Mouse (Mus musculus) adrenal gland, adult (tissue): ENCODE data around the gene Mfn1.

ENCODE experiments used
- DNase-seq, 2 experiments: peaks; one replicate each; pipeline ENCODE4 v3.0.0; 2022 to 2023; ENCODE audit warnings: low spot score in 1 of 2; ENCODE audit not compliant: inconsistent age in 2 of 2

Mfn1 gene

GRCm38 (mm10) chr3:32529303-32529898, at the start of gene Mfn1:
Gene Mfn1, plus strand, starts transcription at chr3:32529465.
- DNase-seq: peak; percentile 98 to 99

- no peak for DNase-seq
Observed at GRCm38 (mm10) chr3:32479961-32480360, 49.3 kb upstream of the Mfn1 start.

GRCm38 (mm10) chr3:32483035-32483434, 46.2 kb upstream of the Mfn1 start:
- no peak for DNase-seq

- no peak for DNase-seq
Observed at GRCm38 (mm10) chr3:32486543-32486942, 42.7 kb upstream of the Mfn1 start.

- DNase-seq: no peak
Observed at GRCm38 (mm10) chr3:32488172-32488571, 41.1 kb upstream of the Mfn1 start.

GRCm38 (mm10) chr3:32490076-32490927, 39.0 kb upstream of the Mfn1 start:
- no peak for DNase-seq

- DNase-seq: no peak
Observed at GRCm38 (mm10) chr3:32490928-32491315, 38.3 kb upstream of the Mfn1 start.

GRCm38 (mm10) chr3:32492097-32493090, 36.9 kb upstream of the Mfn1 start, which contains the start of gene Kcnmb3:
Gene Kcnmb3, minus strand, starts transcription at chr3:32492231.
- DNase-seq: no peak

- DNase-seq: no peak
Observed at GRCm38 (mm10) chr3:32494387-32495087, 34.7 kb upstream of the Mfn1 start.

GRCm38 (mm10) chr3:32495088-32495770, 34.0 kb upstream of the Mfn1 start:
- no peak for DNase-seq

- no peak for DNase-seq
Observed at GRCm38 (mm10) chr3:32495856-32496710, 33.2 kb upstream of the Mfn1 start.

- DNase-seq: peak; percentile 48 to 70
Observed at GRCm38 (mm10) chr3:32496711-32497070, 32.6 kb upstream of the Mfn1 start.

- peak; percentile 74 to 88 for DNase-seq
Observed at GRCm38 (mm10) chr3:32500346-32500745, 28.9 kb upstream of the Mfn1 start.

GRCm38 (mm10) chr3:32505841-32506240, 23.4 kb upstream of the Mfn1 start:
- DNase-seq: no peak

- DNase-seq: no peak
Observed at GRCm38 (mm10) chr3:32506366-32507225, 22.7 kb upstream of the Mfn1 start.

GRCm38 (mm10) chr3:32508666-32509324, 20.5 kb upstream of the Mfn1 start:
- peak; percentile 76 to 93 for DNase-seq

- DNase-seq: no peak
Observed at GRCm38 (mm10) chr3:32509496-32510374, 19.5 kb upstream of the Mfn1 start, which contains the start of gene Zfp639. Gene Zfp639, plus strand, starts transcription at chr3:32510259.
